Mouse (Mus musculus) midbrain, postnatal 0 days (tissue): ENCODE measurements around the gene Gm3285. TPM values are rescaled to one million over a fixed set of nuclear protein-coding genes. Genes with fewer than 3 reads are reported as not detected.

ENCODE experiments used
- ATAC-seq: fragments of 200-750 bp; cut with Nextera tagmentation; 2 replicates; pipeline ENCODE4 v1.8.0; 2017; ENCODE audit warnings: moderate number of reproducible peaks, mild to moderate bottlenecking, moderate TSS enrichment, moderate library complexity; ENCODE audit not compliant: low FRiP score
- DNase-seq: peaks from one replicate; pipeline ENCODE4 v3.0.0-alpha.2; 2015; ENCODE audit warnings: low spot score
- H3K27ac ChIP-seq: fragments of 300-500 bp; sonication (generic); 2 replicates; pipeline ENCODE4 v1.5.1; 2014; ENCODE audit warnings: low read depth, mild to moderate bottlenecking, low read length, mixed read lengths
- H3K27me3 ChIP-seq: fragments of 300-500 bp; sonication (generic); 2 replicates; pipeline ENCODE4 v1.6.1; 2014; ENCODE audit warnings: low read length, control low read depth, mixed read lengths; ENCODE audit not compliant: insufficient read depth
- H3K36me3 ChIP-seq: fragments of 300-500 bp; sonication (generic); 2 replicates; pipeline ENCODE4 v1.6.1; 2014; ENCODE audit warnings: low read length, control low read depth, mixed read lengths; ENCODE audit not compliant: insufficient read depth
- H3K4me1 ChIP-seq: fragments of 300-500 bp; sonication (generic); 2 replicates; pipeline ENCODE4 v1.6.1; 2014; ENCODE audit warnings: mild to moderate bottlenecking, control low read depth, antibody characterized with exemption, low read length, mixed read lengths; ENCODE audit not compliant: insufficient read depth
- H3K4me2 ChIP-seq: fragments of 300-500 bp; sonication (generic); 2 replicates; pipeline ENCODE4 v1.6.1; 2014; ENCODE audit warnings: low read depth, mild to moderate bottlenecking, low read length, mixed read lengths; ENCODE audit not compliant: poor library complexity, severe bottlenecking
- H3K4me3 ChIP-seq: fragments of 300-500 bp; sonication (generic); 2 replicates; pipeline ENCODE4 v1.5.1; 2014; ENCODE audit warnings: low read depth, mild to moderate bottlenecking, low read length, moderate library complexity
- H3K9ac ChIP-seq: fragments of 300-500 bp; sonication (generic); replicated peaks from 2 replicates; pipeline ENCODE4 v1.6.1; 2014; ENCODE audit warnings: mild to moderate bottlenecking, low read length, moderate library complexity, mixed read lengths; ENCODE audit not compliant: poor library complexity, severe bottlenecking
- H3K9me3 ChIP-seq: fragments of 300-500 bp; sonication (generic); 2 replicates; pipeline ENCODE4 v1.6.1; 2016; ENCODE audit warnings: low read length, control low read depth
- CTCF ChIP-seq: IDR thresholded peaks from 2 replicates; pipeline ENCODE4 v1.5.1; 2016; ENCODE audit warnings: antibody characterized with exemption, mild to moderate bottlenecking
- WGBS: fragments of 180-500 bp; shearing (Covaris S2); extraction: QIAGEN DNeasy Blood & Tissue Kit; methylation state at CpG from one replicate; pipeline ENCODE4 v1.1.7; 2014; 5-methylcytosine and 5-hydroxymethylcytosine counted together
- polyA plus RNA-seq: library from polyadenylated mRNA; unstranded; fragments of >200 nt; fragmentation: Nextera tagmentation; extraction: Ambion mirVana; gene quantifications from 2 replicates; pipeline ENCODE4 v1.2.1, GENCODE M21; 2015
- total RNA-seq: library from RNA; depleted of rRNA; stranded (reverse); fragments of >200 nt; gene quantifications from 2 replicates; pipeline ENCODE4 v1.2.3, GENCODE M21; 2014

Gm3285 gene
- total and polyA plus RNA-seq, 2 experiments from 2014 or later = not detected

GRCm38 (mm10) chr10:77864067-77864761, 2.4 kb downstream of the Gm3285 start:
- Histone ChIP-seq H3K4me1 (no peaks in the 10 kb centered on the region), H3K4me3 (peak overlapping the region; percentile 12), H3K27me3 (no peaks in the 10 kb centered on the region), H3K4me2 (peak overlapping the region; percentile 22), H3K36me3 (no peaks in the 10 kb centered on the region), H3K9me3 (no peaks in the 10 kb centered on the region), H3K9ac (0 out of 2 replicates have a peak overlapping the region, but pooled peaks have one; percentile 8), H3K27ac (no peak overlapping the region)
- peak; percentile 26; the same call in 1 of the 2 replicates for TF ChIP-seq CTCF
- ATAC-seq = peak; percentile 84
- 48% methylated on average over 13 of the region's 14 CpGs for WGBS
- DNase-seq = peak; percentile 46

- DNase-seq (no peak), ATAC-seq (no peak)
- Histone ChIP-seq H3K4me2 (peak overlapping the region; percentile 22), H3K4me3 (peak overlapping the region; percentile 12), H3K27me3 (no peaks in the 10 kb centered on the region), H3K9ac (0 out of 2 replicates have a peak overlapping the region, but pooled peaks have one; percentile 8), H3K4me1 (no peaks in the 10 kb centered on the region), H3K27ac (no peak overlapping the region), H3K9me3 (no peaks in the 10 kb centered on the region), H3K36me3 (no peaks in the 10 kb centered on the region)
- WGBS = 39% methylated on average over 11 of the region's 11 CpGs
- no peak for TF ChIP-seq CTCF
These were observed 3.0 kb downstream of the Gm3285 start for GRCm38 (mm10) chr10:77864762-77865143.

- WGBS = 35% methylated on average over 1 of the region's 1 CpGs
- no peak for TF ChIP-seq CTCF
- Histone ChIP-seq H3K9me3 (no peaks in the 10 kb centered on the region), H3K4me3 (no peak overlapping the region), H3K4me1 (no peaks in the 10 kb centered on the region), H3K27ac (no peak overlapping the region), H3K4me2 (no peak overlapping the region), H3K36me3 (no peaks in the 10 kb centered on the region), H3K9ac (no peak overlapping the region), H3K27me3 (no peaks in the 10 kb centered on the region)
- ATAC-seq (no peak), DNase-seq (no peak)
These were observed 5.8 kb downstream of the Gm3285 start for GRCm38 (mm10) chr10:77867546-77867945.

- H3K4me1 ChIP-seq = no peaks in the 10 kb centered on the region
- H3K4me3 ChIP-seq = no peak overlapping the region
- no peak overlapping the region for H3K27ac ChIP-seq
- no peaks in the 10 kb centered on the region for H3K27me3 ChIP-seq
- TF ChIP-seq CTCF = no peak
- WGBS = 87% methylated on average over 7 of the region's 7 CpGs
- DNase-seq = no peak
- no peak overlapping the region for H3K4me2 ChIP-seq
- H3K9me3 ChIP-seq = no peaks in the 10 kb centered on the region
- no peak overlapping the region for H3K9ac ChIP-seq
- no peak for ATAC-seq
- no peaks in the 10 kb centered on the region for H3K36me3 ChIP-seq
These were observed 7.9 kb downstream of the Gm3285 start for GRCm38 (mm10) chr10:77869651-77870050.

GRCm38 (mm10) chr10:77878985-77879384, 17.2 kb downstream of the Gm3285 start:
- H3K36me3 ChIP-seq = no peaks in the 10 kb centered on the region
- ATAC-seq (no peak), DNase-seq (no peak)
- WGBS = 55% methylated on average over 6 of the region's 6 CpGs
- H3K9me3 ChIP-seq = no peaks in the 10 kb centered on the region
- no peak overlapping the region for H3K27ac ChIP-seq
- no peaks in the 10 kb centered on the region for H3K27me3 ChIP-seq
- H3K4me3 ChIP-seq = no peak overlapping the region
- no peak overlapping the region for H3K9ac ChIP-seq
- TF ChIP-seq CTCF = peak; percentile 46
- no peaks in the 10 kb centered on the region for H3K4me1 ChIP-seq
- H3K4me2 ChIP-seq = no peak overlapping the region

GRCm38 (mm10) chr10:77880305-77880704, 18.5 kb downstream of the Gm3285 start:
- ATAC-seq (no peak), DNase-seq (no peak)
- no peak overlapping the region for H3K27ac ChIP-seq
- H3K9me3 ChIP-seq = no peaks in the 10 kb centered on the region
- 81% methylated on average over 3 of the region's 3 CpGs for WGBS
- H3K9ac ChIP-seq = no peak overlapping the region
- TF ChIP-seq CTCF = no peak
- no peaks in the 10 kb centered on the region for H3K4me1 ChIP-seq
- no peaks in the 10 kb centered on the region for H3K27me3 ChIP-seq
- no peak overlapping the region for H3K4me2 ChIP-seq
- H3K36me3 ChIP-seq = no peaks in the 10 kb centered on the region
- H3K4me3 ChIP-seq = no peak overlapping the region
